Mouse (Mus musculus): ENCODE measurements around the gene Sos2.

GRCm38 (mm10) chr12:69661658-69662057 lies 20.0 kb downstream of the Sos2 start:
- TF ChIP-seq CTCF (IDR thresholded peaks at IDR 0.05; ENCODE audit: low read depth, low read length) (no peak), GATA1 (IDR thresholded peaks at IDR 0.05; ENCODE audit: borderline replicate concordance, low read length) (no peak), POLR2AphosphoS5 (IDR thresholded peaks at IDR 0.05; ENCODE audit: insufficient replicate concordance, low read depth, low read length) (no peak), TAL1 (conservative IDR thresholded peaks at IDR 0.05; ENCODE audit: low read depth, low read length) (no peak), GATA2 (IDR thresholded peaks at IDR 0.05; ENCODE audit: borderline replicate concordance, low read depth, low read length) (no peak)

All from G1E (cell line).